Mouse (Mus musculus): ENCODE data around the gene Pin1rt1. TPM values are rescaled to one million over a fixed set of nuclear protein-coding genes. Genes with fewer than 3 reads are reported as not detected.

The Pin1rt1 gene
- polyA plus RNA-seq (2015; fragmentation: Nextera tagmentation; extraction: Ambion mirVana) = 0.20 TPM in 1 of 2 replicates, not detected in the other

- Histone ChIP-seq H3K36me3 (no peaks in the 10 kb centered on the region), H3K4me1 (peaks cover 9% of the 10 kb centered on the region; the same call in 1 of the 2 replicates), H3K27ac (0 out of 2 replicates have a peak within 1 kb of the TSS, but pooled peaks have one; percentile 11), H3K9ac (no peak within 1 kb of the TSS), H3K4me2 (no peak within 1 kb of the TSS), H3K27me3 (peaks cover 7% of the 10 kb centered on the region; the same call in 1 of the 2 replicates), H3K9me3 (no peaks in the 10 kb centered on the region), H3K4me3 (no peak within 1 kb of the TSS)
- ATAC-seq (ENCODE audit: insufficient number of reproducible peaks, low FRiP score, low TSS enrichment, low read depth) = no peak
- WGBS = 84% methylated on average over 4 of the region's 4 CpGs
Observed at GRCm38 (mm10) chr2:104716279-104716678, at the start of gene Pin1rt1. Pin1rt1 (minus strand) TSS chr2:104716379.

GRCm38 (mm10) chr2:104764018-104764417, 47.8 kb upstream of the Pin1rt1 start:
- ATAC-seq (ENCODE audit: insufficient number of reproducible peaks, low FRiP score, low TSS enrichment, low read depth) = no peak
- H3K36me3 ChIP-seq = peaks cover 30% of the 10 kb centered on the region

GRCm38 (mm10) chr2:104763134-104763703, 47.0 kb upstream of the Pin1rt1 start:
- Histone ChIP-seq H3K9ac (no peak overlapping the region), H3K4me2 (no peak overlapping the region), H3K9me3 (no peaks in the 10 kb centered on the region), H3K27ac (no peak overlapping the region), H3K27me3 (no peaks in the 10 kb centered on the region), H3K4me3 (no peak overlapping the region), H3K4me1 (no peaks in the 10 kb centered on the region), H3K36me3 (peaks cover 25% of the 10 kb centered on the region)
- 73% methylated on average over 8 of the region's 8 CpGs for WGBS
- no peak for ATAC-seq (ENCODE audit: insufficient number of reproducible peaks, low FRiP score, low TSS enrichment, low read depth)

More at GRCm38 (mm10) chr2:104764018-104764417, 47.8 kb upstream of the Pin1rt1 start:
- Histone ChIP-seq H3K4me3 (no peak overlapping the region), H3K27me3 (no peaks in the 10 kb centered on the region), H3K4me1 (no peaks in the 10 kb centered on the region), H3K4me2 (no peak overlapping the region), H3K27ac (no peak overlapping the region), H3K9me3 (no peaks in the 10 kb centered on the region), H3K9ac (no peak overlapping the region)
- WGBS = 90% methylated on average over 4 of the region's 4 CpGs

- 54% methylated on average over 3 of the region's 3 CpGs for WGBS
- Histone ChIP-seq H3K27ac (no peak overlapping the region), H3K27me3 (no peaks in the 10 kb centered on the region), H3K36me3 (no peaks in the 10 kb centered on the region), H3K4me2 (no peak overlapping the region), H3K4me3 (no peak overlapping the region), H3K9me3 (no peaks in the 10 kb centered on the region), H3K4me1 (no peaks in the 10 kb centered on the region), H3K9ac (no peak overlapping the region)
- ATAC-seq (ENCODE audit: insufficient number of reproducible peaks, low FRiP score, low TSS enrichment, low read depth) = no peak
Observed at GRCm38 (mm10) chr2:104750611-104751010, 34.4 kb upstream of the Pin1rt1 start.

GRCm38 (mm10) chr2:104748652-104749183, 32.5 kb upstream of the Pin1rt1 start:
- Histone ChIP-seq H3K36me3 (no peaks in the 10 kb centered on the region), H3K4me3 (no peak overlapping the region), H3K4me2 (no peak overlapping the region), H3K9ac (no peak overlapping the region), H3K4me1 (no peaks in the 10 kb centered on the region), H3K27ac (no peak overlapping the region), H3K9me3 (no peaks in the 10 kb centered on the region), H3K27me3 (no peaks in the 10 kb centered on the region)
- ATAC-seq (ENCODE audit: insufficient number of reproducible peaks, low FRiP score, low TSS enrichment, low read depth) = no peak
- 79% methylated on average over 5 of the region's 5 CpGs for WGBS

GRCm38 (mm10) chr2:104746251-104746650, 30.1 kb upstream of the Pin1rt1 start:
- Histone ChIP-seq H3K9ac (no peak overlapping the region), H3K9me3 (no peaks in the 10 kb centered on the region), H3K4me3 (no peak overlapping the region), H3K4me2 (no peak overlapping the region), H3K36me3 (no peaks in the 10 kb centered on the region), H3K27ac (no peak overlapping the region), H3K4me1 (peaks cover 8% of the 10 kb centered on the region), H3K27me3 (no peaks in the 10 kb centered on the region)
- WGBS = 50% methylated on average over 8 of the region's 8 CpGs
- ATAC-seq (ENCODE audit: insufficient number of reproducible peaks, low FRiP score, low TSS enrichment, low read depth) = no peak

- H3K27me3 ChIP-seq = no peaks in the 10 kb centered on the region
- peaks cover 14% of the 10 kb centered on the region for H3K4me1 ChIP-seq
- H3K9me3 ChIP-seq = no peaks in the 10 kb centered on the region
- H3K4me2 ChIP-seq = no peak overlapping the region
- H3K36me3 ChIP-seq = no peaks in the 10 kb centered on the region
- no peak overlapping the region for H3K27ac ChIP-seq
- no peak overlapping the region for H3K4me3 ChIP-seq
- ATAC-seq (ENCODE audit: insufficient number of reproducible peaks, low FRiP score, low TSS enrichment, low read depth) = no peak
- WGBS = 58% methylated on average over 5 of the region's 5 CpGs
- no peak overlapping the region for H3K9ac ChIP-seq
Observed at GRCm38 (mm10) chr2:104743971-104744370, 27.8 kb upstream of the Pin1rt1 start.

GRCm38 (mm10) chr2:104743160-104743559, 27.0 kb upstream of the Pin1rt1 start:
- H3K4me3 ChIP-seq = peak overlapping the region; percentile 80
- H3K4me2 ChIP-seq = peak overlapping the region; percentile 93
- H3K27me3 ChIP-seq = no peaks in the 10 kb centered on the region
- no peak overlapping the region for H3K9ac ChIP-seq
- peaks cover 14% of the 10 kb centered on the region for H3K4me1 ChIP-seq
- WGBS = 24% methylated on average over 7 of the region's 7 CpGs
- ATAC-seq (ENCODE audit: insufficient number of reproducible peaks, low FRiP score, low TSS enrichment, low read depth) = no peak
- H3K36me3 ChIP-seq = no peaks in the 10 kb centered on the region
- H3K27ac ChIP-seq = no peak overlapping the region
- H3K9me3 ChIP-seq = no peaks in the 10 kb centered on the region

- H3K4me1 ChIP-seq = peaks cover 14% of the 10 kb centered on the region
- H3K4me2 ChIP-seq = peak within 1 kb of the TSS; percentile 93
- H3K36me3 ChIP-seq = no peaks in the 10 kb centered on the region
- peak within 1 kb of the TSS; percentile 65 for H3K9ac ChIP-seq
- peak; percentile 83 for ATAC-seq (ENCODE audit: insufficient number of reproducible peaks, low FRiP score, low TSS enrichment, low read depth)
- no peaks in the 10 kb centered on the region for H3K27me3 ChIP-seq
- no peaks in the 10 kb centered on the region for H3K9me3 ChIP-seq
- H3K27ac ChIP-seq = no peak within 1 kb of the TSS
- H3K4me3 ChIP-seq = peak within 1 kb of the TSS; percentile 80
- WGBS = 0% methylated on average over 31 of the region's 31 CpGs
Observed at GRCm38 (mm10) chr2:104742741-104743064, 26.5 kb upstream of the Pin1rt1 start, which contains the start of gene Depdc7. Depdc7 (minus strand) TSS chr2:104742878.

- ATAC-seq (ENCODE audit: insufficient number of reproducible peaks, low FRiP score, low TSS enrichment, low read depth) = peak; percentile 66
- Histone ChIP-seq H3K36me3 (no peaks in the 10 kb centered on the region), H3K4me3 (peak overlapping the region; percentile 80), H3K4me1 (peaks cover 14% of the 10 kb centered on the region), H3K9ac (peak overlapping the region; percentile 65), H3K9me3 (no peaks in the 10 kb centered on the region), H3K27ac (no peak overlapping the region), H3K27me3 (no peaks in the 10 kb centered on the region), H3K4me2 (peak overlapping the region; percentile 93)
- WGBS = 5% methylated on average over 46 of the region's 46 CpGs
Observed at GRCm38 (mm10) chr2:104741896-104742740, 25.9 kb upstream of the Pin1rt1 start.

- H3K27me3 ChIP-seq = no peaks in the 10 kb centered on the region
- peaks cover 14% of the 10 kb centered on the region for H3K4me1 ChIP-seq
- no peak overlapping the region for H3K9ac ChIP-seq
- H3K27ac ChIP-seq = no peak overlapping the region
- no peaks in the 10 kb centered on the region for H3K36me3 ChIP-seq
- WGBS = 29% methylated on average over 7 of the region's 7 CpGs
- ATAC-seq (ENCODE audit: insufficient number of reproducible peaks, low FRiP score, low TSS enrichment, low read depth) = no peak
- H3K4me2 ChIP-seq = no peak overlapping the region
- H3K9me3 ChIP-seq = no peaks in the 10 kb centered on the region
- no peak overlapping the region for H3K4me3 ChIP-seq
Observed at GRCm38 (mm10) chr2:104741015-104741758, 25.0 kb upstream of the Pin1rt1 start.
